Mouse (Mus musculus): Measurements from ENCODE around the gene Mau2.
"Not testable (repeated sequence)": the region's sequence is repeated elsewhere in the genome, so short reads cannot be mapped to it uniquely, and the experiment has no call there.

Mau2 gene

GRCm38 (mm10) chr8:70042583-70043455 is at the start of gene Mau2, which contains the start of gene Sugp1:
Gene Mau2, minus strand, starts transcription at chr8:70042734.
Gene Sugp1, plus strand, starts transcription at chr8:70042813.
- peak; percentile 98 for DNase-seq

GRCm38 (mm10) chr8:70089296-70089960 is 46.9 kb upstream of the Mau2 start:
- no peak for DNase-seq

DNA sequence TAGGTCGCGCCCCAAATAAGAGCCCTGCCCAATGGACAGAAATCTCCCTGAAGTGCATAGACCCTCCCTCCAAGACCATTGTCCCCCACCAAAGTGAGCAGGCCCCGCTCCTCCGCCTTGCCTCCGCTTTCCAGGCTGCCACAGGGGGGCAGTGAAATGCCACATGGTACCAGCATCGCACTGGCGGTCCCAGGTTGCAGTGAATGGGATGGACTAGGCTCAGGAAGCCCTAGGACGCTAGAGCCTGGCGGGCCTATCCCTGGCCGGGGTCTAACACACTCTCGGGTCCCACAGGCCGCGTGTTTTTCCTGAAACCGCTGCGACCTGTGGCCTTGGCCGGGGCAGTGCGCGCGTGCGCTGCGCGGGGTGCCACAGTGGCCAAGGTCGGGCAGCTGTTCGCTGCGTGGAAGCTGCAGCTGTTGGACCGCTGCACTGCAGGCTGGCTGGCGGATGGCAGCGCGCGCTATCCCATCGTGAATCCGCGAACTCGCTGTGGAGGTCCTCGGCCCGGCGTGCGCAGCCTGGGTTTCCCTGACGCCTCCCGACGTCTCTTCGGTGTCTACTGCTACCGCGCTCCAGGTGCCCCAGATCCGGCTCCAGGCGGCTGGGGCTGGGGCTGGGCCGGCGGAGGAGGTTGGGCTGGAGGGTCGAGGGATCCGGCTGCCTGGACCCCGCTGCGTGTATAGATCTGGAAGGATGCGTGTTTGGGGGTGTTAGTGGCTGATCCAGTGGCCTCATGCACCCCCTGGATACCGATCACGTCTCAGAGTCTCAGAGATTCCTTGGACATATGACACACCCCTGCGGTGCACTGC is 45.5 kb upstream of the Mau2 start:
- DNase-seq: peak; percentile 38

GRCm38 (mm10) chr8:70087237-70087636 is 44.7 kb upstream of the Mau2 start:
- peak; percentile 25 for DNase-seq

DNA sequence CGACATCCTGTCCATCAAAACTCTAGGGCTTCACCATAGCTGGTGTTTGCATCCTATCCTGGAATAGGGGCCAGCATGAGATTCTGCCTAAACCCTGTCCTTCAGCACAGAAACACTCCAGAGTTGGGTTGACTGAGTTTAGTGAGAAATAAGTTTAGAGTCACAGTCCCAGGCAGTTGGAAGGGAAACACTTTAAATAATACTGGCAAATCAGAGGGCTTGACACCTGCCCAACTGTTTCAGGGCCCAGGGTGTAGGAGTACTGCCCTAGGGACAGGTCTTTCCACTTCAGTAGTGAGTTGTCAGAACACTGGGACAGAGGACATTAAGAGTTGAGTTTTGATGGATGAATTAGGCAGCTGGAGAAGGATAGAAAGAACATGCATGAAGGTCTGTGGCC is 43.6 kb upstream of the Mau2 start:
- no peak for DNase-seq

DNA sequence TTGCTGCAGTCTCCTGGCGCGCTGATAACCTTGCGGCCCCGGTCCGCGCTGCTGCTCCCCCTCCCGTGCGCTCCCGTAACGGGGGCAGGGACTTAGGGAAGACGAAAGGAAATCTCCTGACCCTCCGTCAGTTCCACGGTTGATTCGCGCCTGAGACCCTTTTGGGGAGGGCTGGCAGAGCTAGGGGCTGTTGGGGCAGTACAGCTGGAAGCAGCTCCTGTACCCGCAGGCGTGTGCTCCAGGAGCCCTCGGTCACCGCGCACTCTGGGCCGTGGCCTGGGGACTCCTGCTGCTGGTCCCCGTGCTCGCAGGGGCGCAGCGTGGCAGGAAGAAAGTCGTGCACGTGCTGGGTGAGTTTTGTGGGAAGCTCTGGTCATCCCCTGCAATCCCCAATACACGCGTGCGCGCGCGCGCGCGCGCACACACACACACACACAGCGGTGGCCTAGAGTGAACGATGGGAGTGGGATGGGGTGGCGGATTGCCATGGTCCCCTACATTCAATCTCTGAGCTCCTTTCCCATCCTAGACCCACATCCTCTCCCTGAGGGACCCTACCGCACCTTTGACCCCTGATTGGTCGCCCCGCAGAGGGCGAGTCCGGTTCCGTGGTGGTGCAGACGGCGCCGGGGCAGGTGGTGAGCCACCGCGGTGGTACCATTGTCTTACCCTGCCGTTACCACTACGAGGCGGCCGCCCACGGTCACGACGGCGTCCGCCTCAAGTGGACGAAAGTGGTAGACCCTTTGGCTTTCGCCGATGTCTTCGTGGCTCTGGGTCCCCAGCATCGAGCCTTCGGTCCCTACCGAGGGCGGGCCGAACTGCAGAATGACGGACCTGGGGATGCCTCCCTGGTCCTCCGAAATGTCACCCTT is 41.9 kb upstream of the Mau2 start:
- DNase-seq: no peak

DNA sequence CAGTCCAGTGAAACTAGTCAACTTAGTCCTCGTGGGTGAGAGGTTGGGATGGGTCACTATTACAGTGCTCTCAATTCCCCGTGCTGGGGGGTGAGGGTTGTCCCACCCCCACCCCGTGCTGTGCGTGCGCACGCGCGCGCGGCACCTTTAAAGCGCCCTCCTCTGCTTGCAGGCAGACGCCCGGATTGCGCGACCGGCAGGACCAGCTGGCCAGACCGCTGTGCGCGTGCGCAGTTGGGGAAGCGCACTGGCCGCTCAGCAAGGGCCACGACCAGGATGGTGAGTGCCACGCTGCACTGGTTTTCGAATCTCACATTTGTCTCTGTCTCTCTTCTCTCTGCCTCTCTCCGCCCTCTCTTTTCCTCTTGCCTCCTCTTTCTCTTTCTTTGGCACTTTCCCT is 40.8 kb upstream of the Mau2 start, which contains the start of gene Hapln4:
TSS of gene Hapln4 (plus strand) at position 173 of the 400 bp plus-strand sequence.
- peak; percentile 55 for DNase-seq

DNA sequence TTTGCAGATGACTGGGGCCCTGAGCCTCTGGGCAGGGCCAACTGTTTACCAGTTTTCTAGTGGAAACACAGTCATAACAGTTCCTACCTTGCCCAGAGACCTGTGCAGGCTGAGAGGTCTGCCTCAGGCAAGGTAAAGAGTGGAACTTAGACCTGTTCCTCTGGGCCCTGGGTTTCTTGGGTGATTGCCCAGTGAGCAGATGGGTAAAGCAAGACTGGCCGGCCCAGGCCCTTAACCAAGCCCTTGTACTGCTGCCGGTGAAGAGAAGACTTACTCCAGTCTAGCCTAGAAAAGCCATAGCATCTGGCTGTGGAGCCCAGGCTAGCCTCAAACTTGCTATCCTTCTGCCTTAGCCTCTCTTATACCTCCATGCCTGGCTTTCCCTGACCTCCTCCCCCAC is 39.4 kb upstream of the Mau2 start:
- DNase-seq: no peak

GRCm38 (mm10) chr8:70073682-70074081 is 31.1 kb upstream of the Mau2 start:
- DNase-seq: no peak

GRCm38 (mm10) chr8:70073120-70073519 is 30.6 kb upstream of the Mau2 start:
- no peak for DNase-seq

GRCm38 (mm10) chr8:70072441-70073069 is 30.0 kb upstream of the Mau2 start, which contains the start of gene Tm6sf2:
Gene Tm6sf2, plus strand, starts transcription at chr8:70072924.
- DNase-seq: peak; percentile 61

DNA sequence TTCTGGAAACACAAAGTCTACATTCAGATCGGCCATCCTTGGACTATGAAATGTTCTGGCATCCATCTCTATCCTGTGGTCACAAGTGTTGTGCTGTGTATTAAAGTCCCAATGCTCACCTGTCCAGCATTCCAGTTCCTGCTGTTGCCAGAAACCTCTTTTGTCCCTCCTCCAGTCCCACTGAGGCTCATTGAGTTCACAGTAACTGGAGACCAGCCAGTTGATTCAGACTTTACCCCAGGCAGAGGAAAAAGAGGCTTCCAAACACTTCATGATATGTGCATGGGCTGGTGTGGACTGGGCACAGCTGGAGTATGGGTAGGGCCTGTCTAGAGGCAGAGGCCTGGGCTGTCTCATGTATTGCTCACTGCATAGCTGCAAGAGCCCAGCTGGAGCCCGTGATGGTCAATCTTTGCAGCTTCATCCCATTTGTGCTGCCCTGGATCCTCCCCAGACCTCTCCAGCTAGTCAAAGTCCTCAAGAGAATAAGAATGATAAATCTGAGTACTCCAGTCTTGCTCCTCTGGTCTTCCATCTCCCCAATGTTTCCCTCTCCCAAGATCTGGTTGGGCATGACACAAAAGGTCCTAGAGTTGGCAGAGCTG is 29.4 kb upstream of the Mau2 start:
- no peak for DNase-seq

GRCm38 (mm10) chr8:70057721-70058120 is 15.2 kb upstream of the Mau2 start:
- DNase-seq: no peak

DNA sequence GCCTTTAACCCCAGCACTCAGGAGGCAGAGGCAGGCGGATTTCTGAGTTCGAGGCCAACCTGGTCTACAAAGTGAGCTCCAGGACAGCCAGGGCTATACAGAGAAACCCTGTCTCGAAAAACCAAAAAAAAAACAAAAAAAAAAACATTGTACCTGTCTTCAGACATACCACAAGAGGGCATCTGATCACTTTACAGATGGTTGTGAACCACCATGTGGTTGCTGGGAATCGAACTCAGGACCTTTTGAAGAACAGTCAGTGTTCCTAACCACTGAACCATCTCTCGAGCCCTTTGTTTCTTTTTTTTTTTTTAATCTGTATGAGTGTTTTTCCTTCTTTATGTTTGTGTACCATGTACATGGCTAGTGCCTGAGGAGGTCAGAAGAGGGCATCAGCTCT is 7.9 kb upstream of the Mau2 start:
- DNase-seq: not testable (repeated sequence)

DNA sequence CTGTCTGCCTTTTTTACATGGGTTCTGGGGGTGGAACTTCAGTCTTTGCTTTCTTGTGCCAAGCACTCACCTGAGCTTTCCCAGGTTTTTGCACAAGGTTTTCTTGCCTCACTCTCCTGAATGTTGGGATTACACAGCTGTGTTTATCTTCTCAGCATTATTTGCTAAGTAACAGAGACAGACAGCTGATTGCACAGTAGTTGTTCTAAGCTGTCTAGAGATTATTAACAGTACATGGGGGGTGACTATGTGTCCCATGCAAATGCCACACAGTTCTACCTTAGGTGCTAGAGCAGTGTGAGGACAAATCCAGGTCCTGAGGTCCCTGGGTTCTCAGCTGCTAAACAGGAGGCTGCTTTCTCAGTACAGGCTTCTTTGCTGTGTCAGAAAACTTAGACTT is 7.1 kb upstream of the Mau2 start:
- no peak for DNase-seq

DNA sequence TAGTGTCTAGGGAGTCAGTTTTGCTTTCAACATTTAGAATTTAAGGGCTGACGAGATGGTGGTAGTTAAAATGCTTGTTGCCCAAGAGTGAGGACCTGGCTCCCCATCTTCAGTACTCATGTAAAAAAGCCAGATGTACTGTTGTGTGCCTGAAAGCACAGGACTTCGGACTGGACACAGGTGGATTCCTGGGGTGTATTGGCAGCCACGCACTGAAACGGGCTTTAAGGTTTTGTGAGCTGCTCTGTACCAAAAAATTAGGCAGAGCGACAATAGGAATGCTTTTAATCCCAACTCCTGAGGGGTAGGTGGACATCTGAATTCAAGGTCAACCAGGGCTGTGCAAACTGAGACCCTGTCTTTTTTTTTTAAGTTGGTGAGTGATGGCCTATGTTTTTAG is 1.5 kb upstream of the Mau2 start:
- no peak for DNase-seq

- DNase-seq: peak; percentile 68
These were observed 518 bp downstream of the Mau2 start for GRCm38 (mm10) chr8:70041885-70042546.

- DNase-seq: no peak
These were observed 4.5 kb downstream of the Mau2 start for GRCm38 (mm10) chr8:70037994-70038393.

- no peak for DNase-seq
These were observed 12.3 kb downstream of the Mau2 start for GRCm38 (mm10) chr8:70030255-70030654.

- DNase-seq: no peak
These were observed 16.4 kb downstream of the Mau2 start for GRCm38 (mm10) chr8:70026151-70026550.

GRCm38 (mm10) chr8:70023596-70023995 is 18.9 kb downstream of the Mau2 start:
- DNase-seq: no peak

Data from liver (tissue).